Mouse (Mus musculus): Measurements from ENCODE around the gene Cnpy2.
A peak's percentile ranks its signal among the peaks of the same experiment; 100 is the strongest.

Gene Cnpy2

DNA sequence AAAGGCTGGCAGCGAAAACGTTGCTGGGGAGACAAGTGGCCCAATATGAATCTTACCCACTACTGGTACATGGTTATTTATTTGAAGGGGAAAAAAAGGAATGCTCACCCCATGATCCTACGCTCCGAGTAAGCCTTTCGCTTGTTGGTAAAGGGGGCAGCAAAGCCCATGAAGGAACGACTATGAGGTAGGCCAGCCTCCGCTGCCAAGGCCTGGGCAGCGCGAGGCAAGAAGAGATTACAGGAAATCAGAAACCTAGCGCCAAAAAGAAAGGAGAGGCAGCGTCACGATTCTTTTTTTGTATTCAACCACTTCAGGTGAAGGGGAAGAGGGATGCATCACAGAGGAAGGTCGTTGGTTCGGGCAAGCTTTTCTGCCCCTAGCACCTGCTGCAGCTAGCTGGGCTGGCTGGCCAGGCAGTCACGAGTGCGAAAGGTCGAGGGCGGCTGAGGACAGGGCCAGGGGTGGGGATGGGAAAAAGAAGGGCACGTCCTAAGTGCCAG is 45.7 kb downstream of the Cnpy2 start:
- DNase-seq (ENCODE audit: low spot score in 2 of 2), result no peak

DNA sequence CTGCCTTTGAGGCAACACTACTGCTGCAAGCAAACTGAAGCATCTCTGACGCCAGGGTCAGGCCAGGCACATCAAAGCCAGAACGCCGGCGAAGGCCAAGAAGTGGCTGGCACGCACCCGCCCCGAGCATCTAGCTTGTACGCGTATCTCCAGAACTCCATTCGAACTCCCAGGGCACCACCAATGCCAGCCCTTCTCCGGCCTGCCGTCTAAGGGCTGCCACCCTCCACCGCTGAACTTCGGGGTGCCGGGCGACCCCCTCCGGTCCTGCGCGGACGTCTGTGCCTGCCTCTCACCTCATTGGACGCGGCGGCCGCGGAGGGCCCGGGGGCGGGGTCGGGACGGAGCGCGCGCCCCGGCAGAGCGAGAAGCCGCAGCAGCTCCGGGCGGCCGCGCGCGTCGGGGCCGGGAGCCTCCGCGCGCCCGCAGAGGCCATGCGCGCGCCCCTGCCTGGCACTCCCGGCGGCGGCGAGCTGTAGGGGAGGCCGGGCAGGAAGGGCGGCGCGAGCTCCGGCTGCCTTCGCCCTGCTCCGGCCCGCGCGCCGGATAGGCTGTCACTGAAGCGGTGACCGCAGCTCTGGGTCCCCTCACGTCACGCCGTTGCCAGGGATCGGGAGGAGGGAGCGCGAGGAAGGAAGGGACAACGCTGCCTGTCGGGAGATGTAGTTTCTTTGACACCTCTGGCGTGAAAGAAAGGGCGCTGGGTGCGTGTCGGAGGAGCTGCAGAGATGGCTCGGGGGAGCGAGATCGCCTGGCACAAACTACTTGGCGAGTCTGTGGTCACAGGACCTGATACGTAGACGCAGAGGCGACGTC is 46.4 kb downstream of the Cnpy2 start, which contains the start of gene Coq10a:
Gene Coq10a (minus strand): TSS at position 596 of the 816 bp plus-strand sequence.
- DNase-seq (ENCODE audit: low spot score in 2 of 2), result peak; percentile 94 to 95

DNA sequence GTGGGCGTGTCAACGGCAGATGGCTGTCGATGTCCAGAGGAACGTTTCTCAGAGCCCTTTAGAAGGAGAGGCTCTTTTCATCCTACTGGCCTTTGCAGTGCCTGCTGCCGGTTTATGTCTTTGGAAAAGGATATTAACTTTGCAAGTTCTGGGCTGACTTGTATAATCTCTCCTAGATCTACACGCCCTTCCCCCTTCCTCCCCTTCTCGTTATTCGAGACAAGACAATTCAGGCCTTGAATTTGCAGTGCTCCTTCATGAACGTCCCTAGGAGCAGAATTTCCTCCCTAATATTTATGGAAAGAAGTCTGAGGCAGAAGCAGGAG is 46.9 kb downstream of the Cnpy2 start:
- no peak for DNase-seq (ENCODE audit: low spot score in 2 of 2)

DNA sequence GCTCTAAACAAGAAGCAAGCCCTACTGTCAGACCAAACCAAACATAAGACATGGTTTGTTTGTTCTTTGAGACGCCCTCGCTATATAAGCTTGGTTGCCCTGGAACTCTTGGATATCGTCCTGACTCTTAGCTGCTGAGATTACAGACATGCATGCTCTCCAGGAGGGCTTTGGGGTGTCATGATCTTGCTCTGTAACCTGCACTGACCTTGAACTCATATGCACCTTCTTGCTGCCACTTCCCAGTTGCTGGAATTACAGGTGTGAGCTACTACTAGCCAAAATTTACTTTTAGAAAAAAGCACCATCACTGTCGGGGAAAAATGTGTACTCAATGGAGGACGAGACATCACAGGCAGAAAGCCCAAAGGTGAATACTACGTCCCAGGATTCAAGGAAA is 47.3 kb downstream of the Cnpy2 start:
- no peak for DNase-seq (ENCODE audit: low spot score in 2 of 2)

DNA sequence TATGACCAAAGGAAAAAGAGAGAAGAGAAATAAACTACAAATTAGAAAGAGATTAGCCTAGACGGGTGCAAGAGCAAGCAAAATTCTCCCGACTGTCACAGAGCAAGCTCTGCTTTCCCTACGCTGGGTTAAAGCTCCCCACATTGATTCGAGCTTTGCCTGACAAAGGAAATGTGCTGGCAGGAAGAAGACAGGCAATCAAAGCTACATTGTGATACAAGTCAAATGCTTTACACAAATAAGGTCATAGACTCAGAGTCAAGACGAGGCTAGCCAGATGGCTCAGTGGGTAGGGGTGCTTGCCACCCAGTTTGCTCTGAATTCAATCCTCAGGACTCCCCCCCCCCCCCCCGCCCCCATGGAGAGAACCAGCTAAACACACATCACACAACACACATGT is 47.8 kb downstream of the Cnpy2 start:
- DNase-seq (ENCODE audit: low spot score in 2 of 2), result no peak

DNA sequence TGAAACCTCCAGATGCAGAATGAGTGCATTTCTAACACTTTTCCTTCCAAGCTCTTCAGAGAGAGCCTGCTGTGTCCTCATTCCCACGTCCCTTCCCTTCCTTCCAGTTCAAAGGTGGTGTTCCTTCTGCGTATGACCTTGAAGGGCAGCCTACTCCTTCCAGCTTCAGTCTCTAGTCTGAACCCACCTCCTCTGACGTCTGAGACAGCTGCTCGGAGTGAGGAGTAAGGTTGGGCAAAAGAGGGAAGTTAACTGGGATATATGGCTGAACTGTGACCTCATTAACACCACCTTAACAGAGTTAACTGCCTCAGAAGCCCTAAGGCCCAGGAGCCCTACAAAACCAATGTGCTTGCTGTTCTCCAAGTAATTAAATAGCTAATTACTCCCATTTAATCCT is 48.3 kb downstream of the Cnpy2 start:
- DNase-seq (ENCODE audit: low spot score in 2 of 2), result no peak

DNA sequence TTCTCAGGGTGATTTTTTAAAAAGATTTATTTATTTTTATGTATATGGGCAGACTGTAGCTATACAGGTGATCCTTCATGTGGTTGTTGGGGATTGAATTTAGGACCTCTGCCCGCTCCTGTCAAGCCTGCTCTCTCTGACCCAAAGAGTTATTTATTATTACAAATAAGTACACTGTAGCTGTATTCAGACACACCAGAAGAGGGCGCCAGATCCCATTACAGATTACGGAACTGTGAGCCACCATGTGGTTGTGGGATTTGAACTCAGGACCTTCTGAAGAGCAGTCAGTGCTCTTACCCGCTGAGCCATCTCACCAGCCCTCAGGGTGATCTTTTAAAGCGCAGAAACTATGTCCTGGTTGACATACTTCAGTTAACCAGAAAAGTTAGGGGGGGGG is 49.9 kb downstream of the Cnpy2 start:
- DNase-seq (ENCODE audit: low spot score in 2 of 2), result no peak

DNA sequence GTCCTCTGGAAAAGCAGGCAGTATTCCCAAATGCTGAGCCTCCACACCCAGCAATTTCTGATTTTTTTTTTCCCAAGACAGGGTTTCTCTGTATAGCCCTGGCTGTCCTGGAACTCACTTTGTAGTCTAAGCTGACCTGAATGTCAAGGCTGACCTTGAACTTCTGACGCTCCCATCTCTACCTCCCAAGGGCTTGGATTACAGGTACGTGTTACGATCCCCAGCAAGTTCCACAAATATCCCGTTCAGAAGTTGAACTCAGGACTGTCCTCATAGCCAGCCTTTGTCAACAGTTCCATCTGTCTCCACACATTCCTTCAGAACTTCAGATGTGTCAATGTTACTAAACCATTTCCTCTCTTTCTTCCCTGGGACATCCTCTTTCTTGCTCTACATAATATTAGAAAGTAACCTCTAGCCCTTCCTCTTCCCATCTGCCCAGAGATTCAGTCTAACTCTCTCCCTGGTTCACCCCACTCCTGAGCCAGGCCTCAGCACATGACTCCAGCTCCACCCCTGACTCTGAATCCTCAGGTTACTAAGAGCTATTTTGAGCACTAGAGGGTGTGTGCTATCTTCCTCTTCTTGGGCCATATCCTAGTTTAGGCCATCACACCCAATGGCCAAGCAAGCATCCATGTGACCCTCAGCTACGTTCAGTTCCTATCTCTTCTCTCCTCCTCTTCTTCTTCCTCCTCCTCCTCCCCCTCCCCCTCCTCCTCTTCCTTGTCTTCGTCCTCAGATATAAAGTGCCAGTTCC is 50.9 kb downstream of the Cnpy2 start:
- no peak for DNase-seq (ENCODE audit: low spot score in 2 of 2)

DNA sequence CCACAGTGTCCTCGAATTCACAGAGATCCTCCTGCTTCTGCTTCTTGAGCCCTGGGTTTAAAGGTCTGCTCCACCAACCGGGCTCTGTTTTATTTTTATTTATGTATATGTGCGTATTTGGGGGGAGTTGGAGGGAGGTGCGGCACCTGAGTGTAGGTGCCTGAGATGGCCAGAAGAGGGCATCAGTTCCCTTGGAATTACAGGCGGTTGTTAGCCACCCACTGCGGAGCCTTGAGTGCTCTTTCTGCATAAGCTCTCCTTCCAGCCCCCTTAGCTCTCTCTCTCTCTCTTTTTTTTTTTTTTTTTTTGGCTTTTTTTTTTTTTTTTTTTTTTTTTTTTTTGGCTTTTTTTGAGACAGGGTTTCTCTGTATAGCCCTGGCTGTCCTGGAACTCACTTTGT is 52.1 kb downstream of the Cnpy2 start:
- no peak for DNase-seq (ENCODE audit: low spot score in 2 of 2)

DNA sequence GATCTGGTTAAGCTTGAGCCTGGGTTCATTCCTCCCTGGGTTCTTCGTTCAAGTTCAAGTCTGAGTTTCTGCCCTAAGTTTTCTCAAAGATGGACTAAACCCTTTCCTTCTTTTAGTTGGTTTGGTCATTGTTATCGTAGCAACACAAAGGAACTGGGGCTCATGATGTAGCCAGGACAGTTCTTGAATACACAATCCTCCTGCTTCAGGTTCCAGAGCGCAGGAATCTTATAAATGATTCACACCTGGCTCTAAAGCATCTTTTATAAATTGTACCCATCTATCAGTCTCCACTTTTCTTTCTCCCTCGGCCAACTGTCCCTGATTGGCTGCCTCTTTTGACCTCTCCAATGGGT is 53.8 kb downstream of the Cnpy2 start:
- DNase-seq (ENCODE audit: low spot score in 2 of 2), result no peak

DNA sequence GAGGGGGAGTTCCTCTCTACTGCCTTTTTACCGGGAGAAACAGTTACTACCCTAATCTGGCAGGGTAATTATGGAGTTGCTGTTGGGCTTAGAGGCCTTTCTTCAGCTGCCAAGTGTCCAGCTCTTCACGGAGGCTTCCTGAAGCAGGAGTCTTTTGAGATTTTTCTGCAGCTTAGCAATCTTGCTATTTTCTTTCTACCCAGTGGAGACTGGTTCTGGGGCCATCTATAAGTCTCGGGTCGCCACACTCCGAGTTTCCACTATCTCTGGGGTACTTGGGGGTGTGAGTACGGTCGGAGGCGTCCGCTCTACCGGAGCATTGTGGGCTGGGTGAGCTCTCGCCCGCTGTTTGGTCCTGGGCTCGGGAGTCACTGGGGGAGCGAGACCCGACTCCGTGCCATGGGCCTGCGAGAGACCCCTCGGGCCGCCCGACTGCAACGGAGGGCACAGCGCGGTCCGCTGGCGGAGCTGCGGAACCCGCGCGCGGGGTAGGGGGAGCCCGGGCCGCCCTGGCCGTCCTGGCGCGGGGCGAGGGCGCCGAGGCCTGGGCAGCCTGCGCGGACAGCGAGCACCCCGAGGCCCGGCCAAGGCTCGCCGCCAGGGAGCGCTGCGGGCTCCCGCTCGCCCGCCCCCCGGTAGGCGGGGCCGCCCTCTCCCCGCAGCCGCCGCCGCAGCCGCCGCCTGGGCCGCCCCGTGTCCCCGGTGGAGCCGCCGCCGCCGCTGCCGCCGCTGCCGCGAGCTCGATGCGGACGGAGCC is 54.4 kb downstream of the Cnpy2 start, which contains the start of gene Ankrd52:
Gene Ankrd52 (plus strand): TSS at position 661 of the 757 bp plus-strand sequence.
- DNase-seq (ENCODE audit: low spot score in 2 of 2), result peak; percentile 80

Measured in frontal cortex, postnatal 36 days (tissue).